Mouse (Mus musculus) heart, embryonic 16.5 days (tissue): Measurements from ENCODE around the gene Tmem200c. TPM values are rescaled to one million over a fixed set of nuclear protein-coding genes. Genes with fewer than 3 reads are reported as not detected.
A peak's percentile ranks its signal among the peaks of the same experiment; 100 is the strongest.

Source experiments
- ATAC-seq: fragments of 200-750 bp; cut with Nextera tagmentation; replicated peaks from 2 replicates; pipeline ENCODE4 v1.8.0; 2017; ENCODE audit warnings: moderate number of reproducible peaks; ENCODE audit not compliant: insufficient read depth, low FRiP score; ENCODE audit errors: extremely low read depth
- H3K27ac ChIP-seq: fragments of 300-500 bp; sonication (generic); 2 replicates; pipeline ENCODE4 v1.5.1; 2014; ENCODE audit warnings: mild to moderate bottlenecking, low read length, control low read depth, moderate library complexity
- H3K27me3 ChIP-seq: fragments of 300-500 bp; sonication (generic); 2 replicates; pipeline ENCODE4 v1.6.1; 2014; ENCODE audit warnings: low read length, mixed read lengths; ENCODE audit not compliant: control insufficient read depth, insufficient read depth
- H3K36me3 ChIP-seq: fragments of 300-500 bp; sonication (generic); 2 replicates; pipeline ENCODE4 v1.6.1; 2014; ENCODE audit not compliant: control insufficient read depth, insufficient read depth
- H3K4me1 ChIP-seq: fragments of 300-500 bp; sonication (generic); 2 replicates; pipeline ENCODE4 v1.6.1; 2014; ENCODE audit warnings: low read length, mixed read lengths; ENCODE audit not compliant: control insufficient read depth, insufficient read depth
- H3K4me2 ChIP-seq: fragments of 300-500 bp; sonication (generic); 2 replicates; pipeline ENCODE4 v1.6.1; 2014; ENCODE audit warnings: low read depth, mild to moderate bottlenecking, control low read depth, low read length
- H3K4me3 ChIP-seq: fragments of 300-500 bp; sonication (generic); 2 replicates; pipeline ENCODE4 v1.5.1; 2014; ENCODE audit warnings: mild to moderate bottlenecking, control low read depth, low read length
- H3K9ac ChIP-seq: fragments of 300-500 bp; sonication (generic); 2 replicates; pipeline ENCODE4 v1.6.1; 2014; ENCODE audit warnings: low read length, control low read depth
- H3K9me3 ChIP-seq: fragments of 300-500 bp; sonication (generic); replicated peaks from 2 replicates; pipeline ENCODE4 v1.6.1; 2016; ENCODE audit warnings: low read length; ENCODE audit not compliant: control insufficient read depth
- WGBS: fragments of 180-500 bp; shearing (Covaris S2); extraction: QIAGEN DNeasy Blood & Tissue Kit; methylation state at CpG from one replicate; pipeline ENCODE4 v1.1.7; 2014; 5-methylcytosine and 5-hydroxymethylcytosine counted together
- polyA plus RNA-seq: library from polyadenylated mRNA; unstranded; fragments of >200 nt; fragmentation: Nextera tagmentation; extraction: Ambion mirVana; gene quantifications from 2 replicates; pipeline ENCODE4 v1.2.1, GENCODE M21; 2015

The Tmem200c gene
- polyA plus RNA-seq, 1 experiment from 2014 or later, result 0.24 TPM

- Histone ChIP-seq H3K9me3 (no peaks in the 10 kb centered on the region), H3K4me3 (peak overlapping the region; percentile 54), H3K36me3 (no peaks in the 10 kb centered on the region), H3K27ac (no peak overlapping the region), H3K27me3 (no peaks in the 10 kb centered on the region), H3K9ac (no peak overlapping the region), H3K4me2 (peak overlapping the region; percentile 69), H3K4me1 (peaks cover 3% of the 10 kb centered on the region; the same call in 1 of the 2 replicates)
- 14% methylated on average over 21 of the region's 21 CpGs for WGBS
- no peak for ATAC-seq
Observed at GRCm38 (mm10) chr17:68881725-68882524, 55.5 kb downstream of the Tmem200c start.

- no peak overlapping the region for H3K4me3 ChIP-seq
Observed at GRCm38 (mm10) chr17:68883474-68884083, 57.2 kb downstream of the Tmem200c start.

GRCm38 (mm10) chr17:68890672-68891071, 64.2 kb downstream of the Tmem200c start:
- WGBS, result 83% methylated on average over 3 of the region's 3 CpGs
- H3K27ac ChIP-seq, result no peak overlapping the region
- no peaks in the 10 kb centered on the region for H3K4me1 ChIP-seq
- H3K36me3 ChIP-seq, result no peaks in the 10 kb centered on the region
- no peak overlapping the region for H3K4me2 ChIP-seq
- H3K9ac ChIP-seq, result no peak overlapping the region
- no peaks in the 10 kb centered on the region for H3K27me3 ChIP-seq
- H3K9me3 ChIP-seq, result no peaks in the 10 kb centered on the region
- ATAC-seq, result no peak
- no peak overlapping the region for H3K4me3 ChIP-seq

More at GRCm38 (mm10) chr17:68883474-68884083, 57.2 kb downstream of the Tmem200c start:
- H3K27ac ChIP-seq, result no peak overlapping the region
- H3K27me3 ChIP-seq, result no peaks in the 10 kb centered on the region
- H3K36me3 ChIP-seq, result no peaks in the 10 kb centered on the region
- ATAC-seq, result no peak
- H3K4me1 ChIP-seq, result peaks cover 3% of the 10 kb centered on the region; the same call in 1 of the 2 replicates
- H3K9ac ChIP-seq, result no peak overlapping the region
- H3K9me3 ChIP-seq, result no peaks in the 10 kb centered on the region
- WGBS, result 45% methylated on average over 3 of the region's 3 CpGs
- H3K4me2 ChIP-seq, result no peak overlapping the region

Other genes with a start within 250 kb of the Tmem200c start
- gene Epb41l3, start 249.1 kb downstream of the Tmem200c start, polyA plus RNA-seq, result 94.6 TPM in 2 replicates